Mouse (Mus musculus) left cerebral cortex, adult 11 months (tissue): ENCODE results near the gene Dapk1.

Source experiments
- DNase-seq: peaks from one replicate; pipeline ENCODE4 v3.0.0; 2022; ENCODE audit warnings: low spot score

The Dapk1 gene

DNA sequence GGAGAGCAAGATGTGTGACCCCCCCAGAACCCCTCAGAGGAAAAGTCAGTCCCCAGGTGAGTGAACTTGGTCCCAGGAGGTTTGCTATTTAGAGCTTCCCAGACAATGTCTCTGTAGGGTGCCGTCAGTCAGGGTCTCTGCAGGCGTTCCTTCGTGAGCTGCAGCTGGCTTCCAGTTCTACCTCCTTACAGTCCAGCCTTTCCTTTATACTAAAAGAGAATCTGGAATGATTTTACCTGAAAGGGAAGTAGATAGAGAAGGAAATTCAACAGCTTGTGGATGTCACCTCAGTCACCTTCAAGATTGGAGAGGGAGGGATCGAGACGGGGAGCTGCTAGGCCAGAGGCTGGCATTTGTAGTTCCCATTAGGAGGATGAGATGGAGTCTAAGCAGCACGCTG is 14.3 kb downstream of the Dapk1 start:
- DNase-seq = no peak

- DNase-seq = no peak
These were observed 16.5 kb downstream of the Dapk1 start for GRCm38 (mm10) chr13:60618287-60618686.

DNA sequence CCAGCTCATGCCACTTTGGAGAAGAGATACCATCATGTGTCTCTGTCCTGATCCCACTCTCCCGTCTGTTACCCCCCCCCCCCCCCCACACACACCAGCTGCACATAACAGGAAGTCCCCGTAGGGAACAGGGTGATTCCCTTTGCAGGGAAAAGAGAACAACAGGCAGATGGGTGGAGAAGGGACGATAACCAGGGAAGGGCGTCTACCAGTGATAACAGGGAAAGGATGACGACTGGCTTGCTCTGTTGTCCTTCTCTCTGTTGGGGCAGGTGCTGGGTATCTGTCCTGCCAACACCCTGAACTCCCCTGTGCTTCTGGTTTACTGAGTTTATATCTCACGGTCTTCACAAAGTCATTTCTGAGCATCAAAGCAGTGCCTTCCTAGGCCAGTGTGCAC is 18.0 kb downstream of the Dapk1 start:
- no peak for DNase-seq

- no peak for DNase-seq
These were observed 19.7 kb downstream of the Dapk1 start for GRCm38 (mm10) chr13:60621411-60621965.

DNA sequence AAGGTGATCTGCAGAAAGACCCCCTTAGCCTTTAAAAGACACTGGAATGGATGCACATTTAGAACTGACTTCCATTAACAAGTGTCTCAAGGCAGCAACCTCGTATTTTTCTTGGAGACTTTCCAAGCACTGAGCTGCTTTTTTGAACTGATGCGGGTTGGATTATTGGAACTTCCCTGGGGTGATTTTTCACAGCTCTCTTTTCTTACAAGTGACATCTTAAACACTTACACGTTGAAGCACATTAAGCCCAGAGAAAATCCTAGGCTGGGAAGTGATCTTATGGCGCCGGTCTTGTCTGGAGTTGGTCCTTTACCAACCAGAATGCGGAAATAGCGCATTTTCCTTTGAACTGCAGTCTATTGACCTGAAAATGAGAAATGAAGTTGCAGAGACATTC is 23.8 kb downstream of the Dapk1 start:
- no peak for DNase-seq

GRCm38 (mm10) chr13:60627843-60628656 is 26.3 kb downstream of the Dapk1 start:
- no peak for DNase-seq

DNA sequence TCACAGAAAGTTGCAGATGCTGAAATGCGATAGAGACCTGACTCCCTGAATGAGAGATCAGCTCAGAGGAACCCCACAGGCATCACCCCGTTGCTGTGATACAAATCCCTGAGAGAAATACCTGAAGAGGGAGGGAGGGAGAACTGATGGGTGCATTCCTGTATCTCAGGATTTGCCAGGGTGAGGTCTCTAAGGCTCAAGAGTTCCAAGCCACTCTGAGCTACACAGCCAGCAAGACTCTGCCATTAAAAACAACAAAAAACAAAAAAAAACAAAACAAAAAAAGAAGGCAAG is 26.9 kb downstream of the Dapk1 start:
- no peak for DNase-seq

DNA sequence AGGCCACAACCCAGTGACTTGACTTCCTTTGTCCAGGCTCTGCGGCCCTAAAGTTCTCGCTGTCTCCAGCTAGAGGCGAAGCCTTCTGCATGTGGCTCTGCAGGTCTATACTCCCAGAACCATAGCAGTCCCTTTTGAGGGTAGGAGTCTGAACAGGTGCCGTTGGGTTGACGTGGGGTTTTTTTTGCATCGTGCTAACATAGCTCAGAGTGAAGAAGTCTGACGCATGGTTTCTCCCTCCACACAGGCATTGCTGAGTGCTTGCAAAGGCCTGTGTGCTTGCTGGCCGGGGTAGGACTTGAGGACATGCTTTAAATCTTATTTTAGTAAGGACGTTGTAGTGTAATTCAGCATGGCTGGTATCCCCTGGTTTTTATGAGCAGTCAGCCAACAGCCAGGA is 27.7 kb downstream of the Dapk1 start:
- no peak for DNase-seq

DNA sequence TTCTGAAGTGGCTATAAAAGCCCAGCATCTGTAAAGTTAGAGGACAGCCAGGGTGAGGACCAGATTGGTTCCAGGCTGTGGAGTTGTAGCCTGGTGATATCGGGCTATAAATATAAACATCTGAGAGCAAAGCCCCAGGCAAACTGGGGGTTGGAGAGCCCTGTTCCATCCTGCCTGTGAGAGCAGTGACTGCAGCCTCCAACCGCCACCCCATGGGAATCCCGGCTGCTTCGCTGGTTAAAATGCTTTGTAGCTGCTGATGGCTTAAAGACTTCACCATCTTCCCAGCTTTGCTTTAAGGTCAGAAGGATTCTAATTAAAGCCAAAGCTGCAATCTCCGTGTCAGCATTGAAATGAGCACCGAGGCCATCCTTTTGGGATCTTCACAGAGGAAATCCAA is 32.2 kb downstream of the Dapk1 start:
- DNase-seq = no peak

- no peak for DNase-seq
These were observed 33.9 kb downstream of the Dapk1 start for GRCm38 (mm10) chr13:60635636-60636035.

- DNase-seq = no peak
These were observed 37.8 kb downstream of the Dapk1 start for GRCm38 (mm10) chr13:60639482-60640055.

GRCm38 (mm10) chr13:60640420-60640819 is 38.7 kb downstream of the Dapk1 start:
- no peak for DNase-seq

- no peak for DNase-seq
These were observed 42.7 kb downstream of the Dapk1 start for GRCm38 (mm10) chr13:60644457-60644889.

DNA sequence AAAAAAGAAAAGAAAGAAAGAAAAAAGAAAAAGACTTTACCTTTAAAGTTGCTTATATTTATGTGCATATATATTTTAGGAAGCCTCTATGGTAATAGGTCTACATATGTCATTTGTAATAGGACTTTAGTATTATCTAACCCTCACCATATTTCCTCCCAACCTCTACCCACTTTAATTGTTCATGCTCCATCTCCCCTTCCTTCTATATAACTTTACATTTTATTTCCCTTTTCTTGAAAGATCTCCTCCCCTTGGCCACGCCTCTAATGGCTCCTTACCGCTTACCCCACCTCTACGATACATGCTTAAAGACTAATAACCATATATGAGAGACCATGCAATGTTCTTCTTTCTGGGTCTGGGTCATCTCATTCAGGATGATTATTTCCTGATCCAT is 45.0 kb downstream of the Dapk1 start:
- no peak for DNase-seq

DNA sequence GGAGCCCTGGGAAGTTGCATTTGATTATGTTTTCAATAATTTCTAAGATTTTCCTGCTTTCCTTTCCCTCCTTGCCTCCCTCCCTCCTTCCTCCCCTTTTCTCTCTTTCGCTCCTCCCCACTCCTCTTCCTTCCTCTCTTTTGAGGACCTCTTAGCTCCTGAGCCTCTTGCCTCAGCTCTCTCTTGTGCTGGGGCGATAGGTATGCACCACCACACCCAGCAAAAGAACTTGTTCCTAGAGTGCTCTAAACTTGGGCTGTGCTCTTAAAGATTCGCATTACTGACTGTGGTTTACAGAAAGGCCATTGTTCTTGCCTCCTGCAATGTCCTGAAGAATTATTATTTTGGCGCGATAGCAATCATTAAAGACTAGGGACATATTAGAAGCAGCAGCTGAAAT is 46.6 kb downstream of the Dapk1 start:
- no peak for DNase-seq

DNA sequence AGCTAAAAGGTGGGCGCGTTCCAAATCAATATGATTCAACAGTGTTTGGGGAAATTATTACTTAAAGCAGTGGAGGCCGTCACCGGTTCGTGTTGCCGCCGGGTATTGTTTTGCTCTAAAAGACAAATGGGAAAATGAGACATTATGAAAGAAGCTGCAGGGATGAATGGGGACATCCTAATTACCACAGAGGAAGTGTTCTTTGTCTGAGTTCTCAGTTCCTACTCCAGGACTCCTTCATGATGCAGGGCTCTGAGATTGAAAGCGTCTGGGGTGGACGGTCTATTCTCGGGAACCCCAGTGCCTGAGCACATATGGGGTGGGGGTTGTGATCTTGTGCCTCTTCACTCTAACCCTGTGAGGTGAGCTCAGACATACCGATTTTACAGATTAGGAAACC is 48.3 kb downstream of the Dapk1 start:
- DNase-seq = no peak

GRCm38 (mm10) chr13:60654017-60654565 is 52.3 kb downstream of the Dapk1 start:
- no peak for DNase-seq

DNA sequence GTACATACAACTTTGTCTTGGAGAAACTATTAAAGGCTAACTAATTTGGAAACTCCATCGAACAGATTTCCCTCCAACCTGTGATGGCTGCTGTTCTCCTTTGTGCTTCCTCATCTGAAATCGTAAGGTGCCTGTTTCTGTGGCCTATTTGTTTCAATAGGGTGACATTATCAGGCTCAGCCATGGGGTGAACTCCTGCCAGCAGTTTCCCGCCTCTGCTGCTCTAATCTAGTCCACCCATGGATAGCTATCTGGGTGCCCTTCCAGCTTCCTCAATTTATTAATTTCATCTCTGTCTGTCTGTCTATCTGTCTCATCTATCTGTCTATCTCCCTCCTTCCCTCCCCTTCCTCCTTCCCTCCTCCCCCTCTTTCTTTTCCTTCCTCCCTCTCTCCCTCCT is 53.5 kb downstream of the Dapk1 start:
- no peak for DNase-seq

DNA sequence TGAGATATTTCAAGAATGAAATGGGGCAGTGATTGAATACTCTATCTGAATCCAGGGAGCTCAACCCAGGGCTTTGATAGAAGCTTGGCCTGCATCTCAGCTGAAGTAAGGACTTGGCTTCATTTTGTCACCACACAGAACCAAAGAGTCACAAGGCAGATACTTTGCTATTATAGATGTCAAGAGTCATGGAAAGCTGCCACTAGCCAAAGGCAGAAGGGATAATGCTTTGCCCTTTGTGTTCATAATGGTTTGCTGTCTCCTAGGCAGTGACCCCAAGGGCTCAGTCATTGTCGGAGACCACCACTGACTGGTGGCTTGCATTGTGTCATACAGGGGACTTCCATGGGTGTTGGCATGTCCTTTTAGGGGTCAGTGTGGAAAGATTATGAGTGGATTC is 57.9 kb downstream of the Dapk1 start:
- DNase-seq = no peak

DNA sequence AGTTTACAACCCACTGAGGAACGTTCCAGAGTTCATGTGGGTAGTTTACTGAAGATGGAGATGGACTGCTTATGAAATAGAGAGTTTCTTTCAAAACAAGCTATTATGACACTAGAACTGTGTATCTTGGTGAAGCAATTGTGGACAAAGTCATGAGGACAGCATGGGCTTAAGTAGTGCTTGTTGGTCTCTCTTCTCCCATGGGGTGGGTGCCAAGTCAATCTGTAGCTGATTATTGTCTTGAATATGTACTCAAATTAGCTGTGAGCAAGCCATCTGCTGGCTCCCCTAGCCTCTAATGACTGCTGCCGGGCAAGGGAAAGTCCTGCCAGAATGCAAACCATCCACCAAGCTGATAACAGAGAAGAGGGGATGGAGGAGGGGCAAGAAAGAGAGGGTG is 58.3 kb downstream of the Dapk1 start:
- no peak for DNase-seq

- DNase-seq = no peak
These were observed 59.0 kb downstream of the Dapk1 start for GRCm38 (mm10) chr13:60660711-60661261.

GRCm38 (mm10) chr13:60662493-60663177 is 60.9 kb downstream of the Dapk1 start:
- no peak for DNase-seq

DNA sequence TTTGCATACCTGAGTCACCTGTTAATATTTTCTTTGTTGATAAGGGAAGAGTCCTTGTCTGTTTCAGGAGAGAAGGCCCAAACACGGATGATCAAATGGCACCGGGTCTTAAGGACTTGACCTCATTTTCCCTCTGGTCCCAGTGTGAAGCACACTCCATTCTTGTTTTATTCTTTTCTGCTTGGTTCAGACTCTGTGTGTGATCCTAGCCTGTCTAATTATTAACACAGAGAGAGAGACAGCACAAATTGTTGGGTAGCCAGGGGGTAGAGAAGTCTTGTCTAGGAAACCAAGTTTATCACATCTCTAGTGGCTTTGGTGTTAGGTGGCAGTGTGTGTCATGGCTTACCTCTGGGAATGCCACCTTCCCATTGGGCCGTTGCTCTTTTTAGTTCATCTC is 62.3 kb downstream of the Dapk1 start:
- DNase-seq = no peak
